Mouse (Mus musculus): ENCODE measurements around the gene Ddi2. TPM values are rescaled to one million over a fixed set of nuclear protein-coding genes. Genes with fewer than 3 reads are reported as not detected.

The Ddi2 gene
- polyA plus RNA-seq, 1 experiment = 15.6 TPM

GRCm38 (mm10) chr4:141686525-141686924 is 36.7 kb downstream of the Ddi2 start:
- no peak for TF ChIP-seq POLR2A (IDR thresholded peaks at IDR 0.05; ENCODE audit: control insufficient read depth, extremely low read depth, insufficient read depth, low read length, poor library complexity)
- no peak for TF ChIP-seq CTCF (IDR thresholded peaks at IDR 0.05; ENCODE audit: borderline replicate concordance, control insufficient read depth, extremely low read depth, insufficient read depth, low read length, poor library complexity)
- DNase-seq = no peak
- H3K27ac ChIP-seq (ENCODE audit: control insufficient read depth, insufficient read depth, low read length) = no peak overlapping the region
- H3K4me3 ChIP-seq (ENCODE audit: control insufficient read depth, insufficient read depth, low read length) = no peak overlapping the region
- H3K4me1 ChIP-seq (replicated peaks; ENCODE audit: control insufficient read depth, insufficient read depth, low read length) = no peaks in the 10 kb centered on the region
- H3K27me3 ChIP-seq (ENCODE audit: control insufficient read depth, insufficient read depth, low read length) = no peaks in the 10 kb centered on the region
- 95% methylated on average over 8 of the region's 8 CpGs for WGBS
- peaks cover 40% of the 10 kb centered on the region for H3K36me3 ChIP-seq (ENCODE audit: control insufficient read depth, insufficient read depth, low read length)

GRCm38 (mm10) chr4:141686093-141686492 is 37.1 kb downstream of the Ddi2 start:
- no peak for DNase-seq
- H3K27me3 ChIP-seq (ENCODE audit: control insufficient read depth, insufficient read depth, low read length) = no peaks in the 10 kb centered on the region
- WGBS = 98% methylated on average over 3 of the region's 3 CpGs
- no peak overlapping the region for H3K4me3 ChIP-seq (ENCODE audit: control insufficient read depth, insufficient read depth, low read length)
- no peak overlapping the region for H3K27ac ChIP-seq (ENCODE audit: control insufficient read depth, insufficient read depth, low read length)
- no peaks in the 10 kb centered on the region for H3K4me1 ChIP-seq (replicated peaks; ENCODE audit: control insufficient read depth, insufficient read depth, low read length)
- TF ChIP-seq CTCF (IDR thresholded peaks at IDR 0.05; ENCODE audit: borderline replicate concordance, control insufficient read depth, extremely low read depth, insufficient read depth, low read length, poor library complexity) = no peak
- no peak for TF ChIP-seq POLR2A (IDR thresholded peaks at IDR 0.05; ENCODE audit: control insufficient read depth, extremely low read depth, insufficient read depth, low read length, poor library complexity)
- H3K36me3 ChIP-seq (ENCODE audit: control insufficient read depth, insufficient read depth, low read length) = peaks cover 35% of the 10 kb centered on the region

- WGBS = 98% methylated on average over 6 of the region's 6 CpGs
- no peaks in the 10 kb centered on the region for H3K4me1 ChIP-seq (replicated peaks; ENCODE audit: control insufficient read depth, insufficient read depth, low read length)
- no peaks in the 10 kb centered on the region for H3K27me3 ChIP-seq (ENCODE audit: control insufficient read depth, insufficient read depth, low read length)
- peaks cover 31% of the 10 kb centered on the region for H3K36me3 ChIP-seq (ENCODE audit: control insufficient read depth, insufficient read depth, low read length)
- no peak within 1 kb of the TSS for H3K4me3 ChIP-seq (ENCODE audit: control insufficient read depth, insufficient read depth, low read length)
- no peak for DNase-seq
- TF ChIP-seq POLR2A (IDR thresholded peaks at IDR 0.05; ENCODE audit: control insufficient read depth, extremely low read depth, insufficient read depth, low read length, poor library complexity) = no peak
- no peak for TF ChIP-seq CTCF (IDR thresholded peaks at IDR 0.05; ENCODE audit: borderline replicate concordance, control insufficient read depth, extremely low read depth, insufficient read depth, low read length, poor library complexity)
- H3K27ac ChIP-seq (ENCODE audit: control insufficient read depth, insufficient read depth, low read length) = no peak within 1 kb of the TSS
Observed at GRCm38 (mm10) chr4:141685499-141685898, 37.7 kb downstream of the Ddi2 start, which contains the start of gene Rsc1a1. Rsc1a1 (minus strand) TSS chr4:141685599.

GRCm38 (mm10) chr4:141682706-141683230 is 40.5 kb downstream of the Ddi2 start:
- H3K36me3 ChIP-seq (ENCODE audit: control insufficient read depth, insufficient read depth, low read length) = peaks cover 26% of the 10 kb centered on the region
- H3K27me3 ChIP-seq (ENCODE audit: control insufficient read depth, insufficient read depth, low read length) = no peaks in the 10 kb centered on the region
- 95% methylated on average over 12 of the region's 12 CpGs for whole genome bisulfite sequencing
- TF ChIP-seq CTCF (IDR thresholded peaks at IDR 0.05; ENCODE audit: borderline replicate concordance, control insufficient read depth, extremely low read depth, insufficient read depth, low read length, poor library complexity) = no peak
- TF ChIP-seq POLR2A (IDR thresholded peaks at IDR 0.05; ENCODE audit: control insufficient read depth, extremely low read depth, insufficient read depth, low read length, poor library complexity) = no peak
- no peaks in the 10 kb centered on the region for H3K4me1 ChIP-seq (replicated peaks; ENCODE audit: control insufficient read depth, insufficient read depth, low read length)
- DNase-seq = no peak
- H3K4me3 ChIP-seq (ENCODE audit: control insufficient read depth, insufficient read depth, low read length) = no peak overlapping the region
- H3K27ac ChIP-seq (ENCODE audit: control insufficient read depth, insufficient read depth, low read length) = no peak overlapping the region

GRCm38 (mm10) chr4:141681767-141682166 is 41.5 kb downstream of the Ddi2 start:
- TF ChIP-seq CTCF (IDR thresholded peaks at IDR 0.05; ENCODE audit: borderline replicate concordance, control insufficient read depth, extremely low read depth, insufficient read depth, low read length, poor library complexity) (no peak), POLR2A (IDR thresholded peaks at IDR 0.05; ENCODE audit: control insufficient read depth, extremely low read depth, insufficient read depth, low read length, poor library complexity) (no peak)
- no peaks in the 10 kb centered on the region for H3K4me1 ChIP-seq (replicated peaks; ENCODE audit: control insufficient read depth, insufficient read depth, low read length)
- H3K27me3 ChIP-seq (ENCODE audit: control insufficient read depth, insufficient read depth, low read length) = no peaks in the 10 kb centered on the region
- H3K4me3 ChIP-seq (ENCODE audit: control insufficient read depth, insufficient read depth, low read length) = no peak overlapping the region
- no peak for DNase-seq
- no peak overlapping the region for H3K27ac ChIP-seq (ENCODE audit: control insufficient read depth, insufficient read depth, low read length)
- H3K36me3 ChIP-seq (ENCODE audit: control insufficient read depth, insufficient read depth, low read length) = peaks cover 26% of the 10 kb centered on the region
- WGBS = 89% methylated on average over 7 of the region's 7 CpGs

- no peaks in the 10 kb centered on the region for H3K4me1 ChIP-seq (replicated peaks; ENCODE audit: control insufficient read depth, insufficient read depth, low read length)
- DNase-seq = no peak
- 95% methylated on average over 12 of the region's 12 CpGs for WGBS
- H3K36me3 ChIP-seq (ENCODE audit: control insufficient read depth, insufficient read depth, low read length) = peaks cover 25% of the 10 kb centered on the region
- no peak overlapping the region for H3K4me3 ChIP-seq (ENCODE audit: control insufficient read depth, insufficient read depth, low read length)
- no peaks in the 10 kb centered on the region for H3K27me3 ChIP-seq (ENCODE audit: control insufficient read depth, insufficient read depth, low read length)
- TF ChIP-seq CTCF (IDR thresholded peaks at IDR 0.05; ENCODE audit: borderline replicate concordance, control insufficient read depth, extremely low read depth, insufficient read depth, low read length, poor library complexity) (no peak), POLR2A (IDR thresholded peaks at IDR 0.05; ENCODE audit: control insufficient read depth, extremely low read depth, insufficient read depth, low read length, poor library complexity) (no peak)
- H3K27ac ChIP-seq (ENCODE audit: control insufficient read depth, insufficient read depth, low read length) = no peak overlapping the region
Observed at GRCm38 (mm10) chr4:141680892-141681291, 42.3 kb downstream of the Ddi2 start.

- Histone ChIP-seq H3K36me3 (ENCODE audit: control insufficient read depth, insufficient read depth, low read length) (peaks cover 7% of the 10 kb centered on the region; the same call in 1 of the 2 replicates), H3K4me3 (ENCODE audit: control insufficient read depth, insufficient read depth, low read length) (no peak overlapping the region), H3K27ac (ENCODE audit: control insufficient read depth, insufficient read depth, low read length) (no peak overlapping the region), H3K27me3 (ENCODE audit: control insufficient read depth, insufficient read depth, low read length) (no peaks in the 10 kb centered on the region), H3K4me1 (replicated peaks; ENCODE audit: control insufficient read depth, insufficient read depth, low read length) (no peaks in the 10 kb centered on the region)
- DNase-seq = no peak
- WGBS = 98% methylated on average over 2 of the region's 2 CpGs
- TF ChIP-seq CTCF (IDR thresholded peaks at IDR 0.05; ENCODE audit: borderline replicate concordance, control insufficient read depth, extremely low read depth, insufficient read depth, low read length, poor library complexity) (no peak), POLR2A (IDR thresholded peaks at IDR 0.05; ENCODE audit: control insufficient read depth, extremely low read depth, insufficient read depth, low read length, poor library complexity) (no peak)
Observed at GRCm38 (mm10) chr4:141679016-141679415, 44.2 kb downstream of the Ddi2 start.
